Mouse (Mus musculus) liver, embryonic 14.5 days (tissue): Measurements from ENCODE around the gene Pcdh15. TPM values are rescaled to one million over a fixed set of nuclear protein-coding genes. Genes with fewer than 3 reads are reported as not detected.

Source experiments
- ATAC-seq: fragments of 200-750 bp; cut with Nextera tagmentation; 2 replicates; pipeline ENCODE4 v1.8.0; 2017; ENCODE audit warnings: moderate number of reproducible peaks, mild to moderate bottlenecking, moderate library complexity; ENCODE audit not compliant: insufficient read depth
- DNase-seq, 3 experiments: peaks; one replicate each; pipeline ENCODE4 v3.0.0-alpha.2; 2012 to 2013; ENCODE audit warnings: low read depth in 3 of 3, low spot score in 3 of 3
- H3K27ac ChIP-seq: fragments of 300-500 bp; sonication (generic); 2 replicates; pipeline ENCODE4 v1.5.1; 2014; ENCODE audit warnings: moderate library complexity, mild to moderate bottlenecking, control low read depth, inconsistent platforms
- H3K27me3 ChIP-seq: fragments of 300-500 bp; sonication (generic); 2 replicates; pipeline ENCODE4 v1.6.1; 2014; ENCODE audit warnings: mild to moderate bottlenecking, low read length, moderate library complexity; ENCODE audit not compliant: control insufficient read depth, insufficient read depth
- H3K36me3 ChIP-seq: fragments of 300-500 bp; sonication (generic); replicated peaks from 2 replicates; pipeline ENCODE4 v1.6.1; 2014; ENCODE audit warnings: low read depth; ENCODE audit not compliant: control insufficient read depth, insufficient read depth
- H3K4me1 ChIP-seq, 2 experiments: fragments of 200-500 bp in 1 of 2; fragments of 300-500 bp in 1 of 2; sonication (generic) in 1 of 2; replicated peaks; 2 replicates each; pipeline ENCODE4 v1.6.1; 2012 to 2014; ENCODE audit warnings: antibody characterized with exemption in 1 of 2, inconsistent platforms in 1 of 2, low read length in 1 of 2; ENCODE audit not compliant: control insufficient read depth in 2 of 2, insufficient read depth in 2 of 2
- H3K4me2 ChIP-seq: fragments of 300-500 bp; sonication (generic); 2 replicates; pipeline ENCODE4 v1.6.1; 2014; ENCODE audit warnings: low read depth, mild to moderate bottlenecking, control low read depth, moderate library complexity
- H3K4me3 ChIP-seq, 2 experiments: fragments of 200-500 bp in 1 of 2; fragments of 300-500 bp in 1 of 2; sonication (generic) in 1 of 2; 2 replicates each; pipeline ENCODE4 v1.5.1; 2012 to 2014; ENCODE audit warnings: low read depth in 2 of 2, low read length in 2 of 2, mild to moderate bottlenecking in 2 of 2, control low read depth in 1 of 2, inconsistent platforms in 1 of 2, moderate library complexity in 1 of 2; ENCODE audit not compliant: insufficient read depth in 1 of 2
- H3K9ac ChIP-seq: fragments of 300-500 bp; sonication (generic); replicated peaks from 2 replicates; pipeline ENCODE4 v1.6.1; 2014; ENCODE audit warnings: mild to moderate bottlenecking, control low read depth, moderate library complexity
- H3K9me3 ChIP-seq: fragments of 300-500 bp; sonication (generic); 2 replicates; pipeline ENCODE4 v1.6.1; 2016; ENCODE audit warnings: low read length, mixed read lengths; ENCODE audit not compliant: control insufficient read depth
- CTCF ChIP-seq: IDR thresholded peaks from 2 replicates; pipeline ENCODE4 v1.5.1; 2016; ENCODE audit warnings: antibody characterized with exemption, low read depth, control low read depth
- EP300 ChIP-seq: IDR thresholded peaks from 2 replicates; pipeline ENCODE4 v1.6.1; 2016; ENCODE audit warnings: antibody characterized with exemption, low read depth
- WGBS: fragments of 180-500 bp; shearing (Covaris S2); extraction: QIAGEN DNeasy Blood & Tissue Kit; methylation state at CpG from one replicate; pipeline ENCODE4 v1.1.7; 2014; ENCODE audit not compliant: insufficient replicate concordance; 5-methylcytosine and 5-hydroxymethylcytosine counted together
- polyA plus RNA-seq, 2 experiments: library from polyadenylated mRNA; depleted of rRNA in 1 of 2; stranded (reverse) in 1 of 2; unstranded in 1 of 2; fragments of >200 nt; fragmentation: Nextera tagmentation in 1 of 2; extraction: Ambion mirVana in 1 of 2; gene quantifications; 2 replicates each; pipeline versions ENCODE4 v1.2.1 to v1.2.3; 2012 to 2014

Pcdh15 gene
- polyA plus RNA-seq (2012; rRNA removed) (0.02 and 0.03 TPM in 2 replicates), polyA plus RNA-seq (2014; fragmentation: Nextera tagmentation; extraction: Ambion mirVana) (not detected in 2 replicates)

DNA sequence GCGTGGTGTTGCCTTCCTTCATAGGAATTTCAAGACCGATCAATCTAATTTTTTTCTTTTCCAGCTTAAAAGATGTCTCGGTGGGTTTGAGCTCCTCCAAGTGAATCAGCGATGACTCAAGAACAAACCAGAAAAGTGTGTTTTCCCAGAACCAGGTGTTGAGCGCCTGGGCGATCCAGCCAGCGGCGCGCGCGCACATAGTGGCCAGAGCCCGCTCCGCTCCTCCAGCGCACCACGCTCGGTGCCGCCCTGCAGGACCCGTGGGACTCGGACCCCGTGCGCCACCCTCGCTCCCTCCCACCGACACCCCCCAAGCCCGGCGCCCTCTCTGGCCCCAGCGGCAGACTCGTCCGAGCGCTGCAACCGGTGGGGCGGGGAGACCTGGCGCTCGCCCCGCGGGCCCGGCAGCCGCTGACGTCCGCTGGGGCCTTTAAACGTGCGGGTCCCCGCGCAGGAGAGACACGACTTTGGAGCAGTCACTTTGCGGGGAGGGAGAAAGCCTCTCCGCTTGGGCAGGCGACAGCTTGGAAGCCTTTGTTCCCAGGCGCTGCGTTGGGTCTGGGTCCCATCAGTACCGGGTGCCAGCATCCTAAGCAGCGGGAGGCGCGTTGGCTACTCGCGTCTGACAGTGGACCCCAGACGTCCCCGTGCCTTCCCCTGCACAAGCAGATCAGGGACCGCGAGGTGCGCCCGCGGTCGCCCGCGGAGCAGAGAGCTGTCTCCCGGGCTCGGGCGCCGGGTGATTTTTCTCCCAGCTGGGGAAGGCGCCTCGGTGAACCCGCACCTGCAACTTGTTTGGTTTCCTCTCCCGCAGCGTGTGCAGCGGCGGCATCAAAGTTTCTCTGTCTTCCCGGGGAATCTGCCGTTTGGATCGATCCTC, at the start of gene Pcdh15:
Pcdh15 (plus strand) TSS at position 377 of the 880 bp plus-strand sequence.
- no peak for DNase-seq
- no peaks in the 10 kb centered on the region for H3K36me3 ChIP-seq
- H3K9ac ChIP-seq: no peak within 1 kb of the TSS
- H3K4me3 ChIP-seq: peak within 1 kb of the TSS in 1 of 2 experiments; percentile 21; a peak in 2 of 4 replicates
- 2% methylated on average over 78 of the region's 79 CpGs for WGBS
- no peak within 1 kb of the TSS for H3K27ac ChIP-seq
- no peaks in the 10 kb centered on the region for H3K9me3 ChIP-seq
- no peaks in the 10 kb centered on the region for H3K4me1 ChIP-seq
- peaks cover 29% of the 10 kb centered on the region for H3K27me3 ChIP-seq
- H3K4me2 ChIP-seq: peak within 1 kb of the TSS; percentile 32
- ATAC-seq: no peak
- no peak for TF ChIP-seq CTCF
- no peak for TF ChIP-seq EP300

DNA sequence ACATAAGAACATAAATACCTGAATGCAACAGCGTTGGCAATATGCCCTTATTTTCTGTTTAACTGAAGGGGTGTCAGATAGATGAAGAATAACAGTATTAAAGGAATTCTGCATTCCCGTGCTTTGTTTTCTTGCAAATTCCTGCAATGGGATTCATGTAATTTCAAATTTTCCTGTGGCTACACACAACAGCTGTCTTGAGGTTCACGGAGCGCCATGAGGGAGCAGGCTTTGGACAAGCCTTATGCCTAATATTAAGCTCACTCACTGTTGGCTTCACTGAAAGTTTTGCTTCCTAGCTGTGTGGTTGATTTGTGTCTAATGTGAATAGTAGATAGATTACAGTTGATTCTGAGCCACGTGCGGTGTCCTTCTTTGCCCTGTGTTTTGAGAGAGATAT, 47.1 kb upstream of the Pcdh15 start:
- Histone ChIP-seq H3K36me3 (no peaks in the 10 kb centered on the region), H3K27ac (no peak overlapping the region), H3K9me3 (no peaks in the 10 kb centered on the region), H3K27me3 (no peaks in the 10 kb centered on the region), H3K4me1 (no peaks in the 10 kb centered on the region), H3K4me3 (no peak overlapping the region), H3K4me2 (no peak overlapping the region), H3K9ac (no peak overlapping the region)
- WGBS: 69% methylated on average over 6 of the region's 6 CpGs
- ATAC-seq: no peak
- no peak for DNase-seq
- TF ChIP-seq CTCF (no peak), EP300 (no peak)

DNA sequence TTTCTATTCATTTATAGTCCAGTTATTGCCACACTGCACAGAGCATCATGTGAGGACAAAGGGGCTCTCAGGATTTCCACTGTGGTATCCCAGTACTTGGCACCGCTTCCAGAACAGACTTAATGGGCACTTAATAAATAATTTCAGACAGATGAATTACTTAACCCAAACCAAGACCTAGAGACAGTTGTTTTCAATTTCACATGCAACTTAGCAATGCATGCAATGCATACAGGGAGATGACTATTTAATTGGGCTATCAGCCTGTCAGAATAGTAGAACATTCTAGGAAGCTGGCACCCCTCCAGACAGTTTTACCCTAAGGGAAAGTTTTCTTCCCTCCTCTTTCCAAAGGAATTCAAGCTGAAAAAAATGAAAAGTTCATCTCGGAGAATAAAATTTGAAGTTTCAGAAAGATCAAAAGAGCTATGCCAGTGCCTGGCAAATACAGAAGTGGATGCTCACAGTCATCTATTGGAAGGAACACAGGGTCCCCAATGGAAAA, 39.4 kb upstream of the Pcdh15 start:
- Histone ChIP-seq H3K9ac (no peak overlapping the region), H3K4me3 (no peak overlapping the region), H3K36me3 (no peaks in the 10 kb centered on the region), H3K4me2 (no peak overlapping the region), H3K27ac (no peak overlapping the region), H3K4me1 (no peaks in the 10 kb centered on the region), H3K9me3 (no peaks in the 10 kb centered on the region), H3K27me3 (no peaks in the 10 kb centered on the region)
- TF ChIP-seq CTCF (no peak), EP300 (no peak)
- DNase-seq (no peak), ATAC-seq (no peak)
- WGBS: 62% methylated on average over 2 of the region's 2 CpGs

DNA sequence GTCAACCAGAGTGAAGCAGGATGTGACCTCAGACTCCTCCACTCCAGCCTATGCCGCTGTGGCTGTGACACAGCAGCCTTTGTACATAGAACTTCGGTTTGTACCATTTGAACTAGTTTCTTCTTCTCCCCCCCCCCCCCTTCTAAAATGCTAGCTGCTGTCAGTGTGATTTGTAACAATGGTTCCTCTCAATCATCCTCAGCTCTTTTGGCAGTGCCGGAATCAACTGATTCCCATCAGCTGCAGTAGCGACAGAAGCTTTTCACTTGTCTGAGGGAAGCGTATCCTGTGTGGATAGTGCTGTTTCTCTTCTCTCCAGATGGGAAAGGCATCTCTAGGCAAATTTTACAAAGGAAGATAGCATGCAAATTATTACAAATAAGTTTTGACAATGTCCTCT, 12.4 kb upstream of the Pcdh15 start:
- Histone ChIP-seq H3K27me3 (no peaks in the 10 kb centered on the region), H3K4me3 (no peak overlapping the region), H3K36me3 (no peaks in the 10 kb centered on the region), H3K9ac (no peak overlapping the region), H3K9me3 (no peaks in the 10 kb centered on the region), H3K27ac (no peak overlapping the region), H3K4me1 (no peaks in the 10 kb centered on the region), H3K4me2 (no peak overlapping the region)
- TF ChIP-seq EP300: no peak
- no peak for TF ChIP-seq CTCF
- 55% methylated on average over 5 of the region's 5 CpGs for WGBS
- ATAC-seq (no peak), DNase-seq (no peak)

DNA sequence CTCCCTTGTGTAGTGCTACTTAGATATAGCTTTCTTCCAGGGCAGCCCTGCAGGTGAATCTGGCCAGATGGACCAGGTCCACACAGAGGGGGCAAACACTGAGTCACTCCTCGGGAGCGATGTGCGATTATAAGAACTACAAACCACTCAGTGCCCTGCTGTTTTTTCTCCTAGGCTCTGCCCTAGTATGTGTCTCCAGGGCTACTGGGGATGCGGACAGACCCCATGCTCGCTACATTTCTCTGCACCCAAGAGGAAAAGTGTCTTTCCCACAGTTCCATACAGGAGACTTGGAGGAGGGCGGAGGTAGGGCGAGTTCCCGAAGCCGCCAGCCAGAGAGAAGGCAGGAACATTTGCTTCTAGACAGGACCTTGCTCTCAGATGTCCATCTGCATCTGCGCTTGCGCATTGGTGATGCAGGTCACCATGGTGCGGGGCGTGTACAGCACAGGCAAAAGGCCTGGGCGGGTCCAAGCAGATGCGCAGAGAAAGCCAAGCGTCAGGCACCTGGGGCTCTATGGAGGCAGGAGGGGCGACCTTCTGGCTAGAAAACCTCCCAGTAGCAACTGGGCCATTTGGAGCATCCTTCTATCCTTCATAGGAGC, 2.5 kb upstream of the Pcdh15 start:
- Histone ChIP-seq H3K27me3 (peaks cover 29% of the 10 kb centered on the region), H3K36me3 (no peaks in the 10 kb centered on the region), H3K9me3 (no peaks in the 10 kb centered on the region), H3K4me3 (no peak overlapping the region), H3K27ac (no peak overlapping the region), H3K4me1 (no peaks in the 10 kb centered on the region), H3K4me2 (no peak overlapping the region), H3K9ac (no peak overlapping the region)
- no peak for ATAC-seq
- DNase-seq: no peak
- WGBS: 4% methylated on average over 17 of the region's 17 CpGs
- TF ChIP-seq EP300 (no peak), CTCF (no peak)
